Mouse (Mus musculus): Measurements from ENCODE around the gene Col6a2. TPM values are rescaled to one million over a fixed set of nuclear protein-coding genes. Genes with fewer than 3 reads are reported as not detected.

Gene Col6a2
- polyA plus RNA-seq (2014; fragmentation: Illumina TruSeq; extraction: RNeasy Lipid Tissue Mini Kit (QIAGEN cat#74804); ENCODE audit: low read depth, low replicate concordance), result 2.6 TPM

DNA sequence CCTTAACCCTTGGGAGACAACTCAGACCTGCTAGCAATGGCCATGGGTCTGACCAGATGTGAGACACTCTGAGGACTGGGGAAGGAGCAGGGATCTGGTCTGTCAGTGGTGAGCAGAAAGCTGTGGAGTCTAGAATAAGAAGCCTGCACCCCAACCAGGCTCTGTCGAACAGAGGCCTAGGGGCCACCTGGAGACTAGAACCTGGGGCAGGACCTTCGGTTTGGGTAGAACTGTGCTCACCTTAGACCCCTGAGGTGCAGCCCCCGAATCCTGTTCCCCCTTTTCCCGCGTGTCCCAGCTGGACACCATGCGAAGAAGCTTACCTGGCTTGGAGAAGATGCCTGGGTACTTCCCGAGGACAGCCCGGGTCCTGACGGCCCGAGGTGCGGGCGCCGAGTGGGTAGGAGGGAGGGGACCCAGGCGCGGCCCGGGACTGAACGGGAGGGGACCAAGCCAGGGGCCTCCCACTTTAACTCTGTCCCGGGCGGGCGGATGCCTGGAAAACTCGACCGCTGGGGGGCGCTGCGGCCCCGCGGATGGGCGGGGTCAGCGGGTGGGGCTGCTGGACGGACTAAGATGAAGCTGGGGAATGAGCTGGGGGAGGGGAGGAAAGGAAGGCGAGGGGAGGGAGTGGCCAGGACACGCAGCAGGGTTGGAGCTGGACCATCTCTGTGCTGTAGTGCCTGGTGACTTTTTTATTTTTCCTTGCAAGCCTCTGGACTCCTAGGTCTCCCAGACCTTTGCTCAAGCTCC lies at the start of gene Col6a2:
TSS of gene Col6a2 (minus strand) at position 703 of the 753 bp plus-strand sequence.

GRCm38 (mm10) chr10:76575374-76575773 lies 48.1 kb downstream of the Col6a2 start, which contains the start of gene Ftcd:
TSS of gene Ftcd (plus strand) at chr10:76575648.

DNA sequence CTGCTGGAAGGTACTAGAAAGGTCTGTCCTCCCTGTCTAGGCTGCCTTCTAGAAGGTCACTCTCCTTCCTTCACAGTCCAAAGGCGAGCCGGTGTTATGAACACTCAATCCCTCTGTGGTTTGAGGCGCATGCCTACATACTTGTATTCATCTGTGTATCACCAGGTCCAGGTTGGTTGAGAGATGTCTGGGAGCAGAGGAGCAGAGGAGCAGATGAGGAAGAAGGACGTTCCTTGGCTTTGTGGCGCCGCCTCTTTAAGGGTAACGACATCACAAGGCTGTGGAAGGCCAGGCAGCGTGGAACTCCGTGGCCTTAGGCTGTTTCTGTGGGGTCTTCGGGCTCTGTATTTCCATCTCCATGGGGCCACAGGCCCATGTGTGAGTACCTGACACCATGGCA lies 61.5 kb downstream of the Col6a2 start, which contains the start of gene Spatc1l:
TSS of gene Spatc1l (plus strand) at position 301 of the 400 bp plus-strand sequence.

Other genes starting within 250 kb of the Col6a2 start
- not detected for gene AC141477.1, start 183.2 kb downstream of the Col6a2 start, polyA plus RNA-seq (2014; fragmentation: Illumina TruSeq; extraction: RNeasy Lipid Tissue Mini Kit (QIAGEN cat#74804); ENCODE audit: low read depth, low replicate concordance)
- 7.3 TPM for gene Pcnt, start 180.8 kb downstream of the Col6a2 start, polyA plus RNA-seq (2014; fragmentation: Illumina TruSeq; extraction: RNeasy Lipid Tissue Mini Kit (QIAGEN cat#74804); ENCODE audit: low read depth, low replicate concordance)
- gene 2610028H24Rik, start 174.5 kb downstream of the Col6a2 start, polyA plus RNA-seq (2014; fragmentation: Illumina TruSeq; extraction: RNeasy Lipid Tissue Mini Kit (QIAGEN cat#74804); ENCODE audit: low read depth, low replicate concordance), result not detected
- gene Mcm3ap, start 154.7 kb downstream of the Col6a2 start, polyA plus RNA-seq (2014; fragmentation: Illumina TruSeq; extraction: RNeasy Lipid Tissue Mini Kit (QIAGEN cat#74804); ENCODE audit: low read depth, low replicate concordance), result 12.1 TPM
- 2.4 TPM for gene Ybey, start 154.5 kb downstream of the Col6a2 start, polyA plus RNA-seq (2014; fragmentation: Illumina TruSeq; extraction: RNeasy Lipid Tissue Mini Kit (QIAGEN cat#74804); ENCODE audit: low read depth, low replicate concordance)
- 11.6 TPM for gene Lss, start 92.0 kb downstream of the Col6a2 start, polyA plus RNA-seq (2014; fragmentation: Illumina TruSeq; extraction: RNeasy Lipid Tissue Mini Kit (QIAGEN cat#74804); ENCODE audit: low read depth, low replicate concordance)
- not detected for gene Spatc1l, start 61.4 kb downstream of the Col6a2 start, polyA plus RNA-seq (2014; fragmentation: Illumina TruSeq; extraction: RNeasy Lipid Tissue Mini Kit (QIAGEN cat#74804); ENCODE audit: low read depth, low replicate concordance)
- not detected for gene Ftcd, start 48.0 kb downstream of the Col6a2 start, polyA plus RNA-seq (2014; fragmentation: Illumina TruSeq; extraction: RNeasy Lipid Tissue Mini Kit (QIAGEN cat#74804); ENCODE audit: low read depth, low replicate concordance)
- gene Col6a1, start 102.5 kb upstream of the Col6a2 start, polyA plus RNA-seq (2014; fragmentation: Illumina TruSeq; extraction: RNeasy Lipid Tissue Mini Kit (QIAGEN cat#74804); ENCODE audit: low read depth, low replicate concordance), result 40.3 TPM

Data from adrenal gland, adult 10 weeks (tissue).